ENCODE assay signal across 17 mouse cellular contexts in the genomic region with DNA sequence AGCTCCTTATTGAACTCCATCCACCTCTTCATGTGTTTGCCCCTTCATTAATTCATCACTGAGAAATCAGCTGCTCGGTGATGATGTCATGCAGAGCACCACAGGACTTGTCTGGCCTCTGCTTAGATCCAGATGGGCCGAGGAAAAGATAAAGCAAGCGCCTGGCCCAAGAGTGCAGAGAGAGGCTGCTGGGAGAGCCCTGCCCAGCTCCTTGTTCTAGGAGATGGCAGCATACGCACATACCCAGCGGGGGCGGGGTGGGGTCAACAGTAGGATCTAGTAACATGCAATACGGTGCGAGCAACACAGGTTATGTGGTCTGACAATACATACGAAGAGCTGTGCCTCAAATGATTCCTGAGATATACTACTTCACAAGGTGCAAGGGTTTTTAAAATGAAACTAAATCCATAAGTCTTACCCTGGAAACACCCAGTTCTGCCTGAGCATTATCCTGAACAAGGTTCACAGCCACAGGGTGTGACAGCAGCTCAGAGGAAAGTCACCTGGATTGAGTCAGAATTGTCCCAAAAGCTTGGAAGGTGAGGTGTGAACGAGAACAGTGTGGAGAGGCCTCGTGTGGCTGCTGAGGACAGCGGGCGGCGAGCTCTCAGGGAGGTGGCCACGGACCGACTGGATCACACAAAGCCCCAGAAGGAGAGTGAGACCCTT.
DNase-seq lines count a peak whose midpoint lies in the region; ATAC-seq and TF ChIP-seq lines count a peak whose summit lies in the region.
"Had no signal": no experiment of that assay in that cellular context is flagged by ENCODE, and none has a peak within 500 bp of the region (broad histone marks: within the 10 kb centered on the region; RNA-seq: fewer than 3 reads in every experiment).

No protein-coding gene starts in this region.

- H3K27ac ChIP-seq in gastrocnemius, adult 2 months = peak overlapping the region; percentile 75
- no peak overlapping the region for H3K27ac ChIP-seq in cerebellum, adult 2 months (ENCODE audit: insufficient read depth, low read length)
- H3K27ac ChIP-seq: embryonic facial prominence, embryonic 13.5 days; hindbrain, embryonic 15.5 days; neural tube, embryonic 15.5 days had no signal

- H3K4me1 ChIP-seq in G1E (ENCODE audit: insufficient read depth, low read depth, low read length) = peaks cover 24% of the 10 kb centered on the region
- no peaks in the 10 kb centered on the region for H3K4me1 ChIP-seq in cerebellum, adult 2 months (ENCODE audit: control insufficient read depth, insufficient read depth, low read length)

- no peaks in the 10 kb centered on the region for H3K9me3 ChIP-seq in G1E (replicated peaks)
- H3K9me3 ChIP-seq: embryonic facial prominence, embryonic 13.5 days; hindbrain, embryonic 15.5 days; neural tube, embryonic 15.5 days had no signal

- TF ChIP-seq CTCF in gastrocnemius, adult 2 months (IDR thresholded peaks at IDR 0.05) = no peak
- no peak for TF ChIP-seq CTCF in G1E (IDR thresholded peaks at IDR 0.05; ENCODE audit: low read depth, low read length)
- no peak for TF ChIP-seq CTCF in cerebellum, adult 2 months (IDR thresholded peaks at IDR 0.05; ENCODE audit: borderline replicate concordance, insufficient read depth, low read depth, low read length)

- peak; percentile 40; the same call in 1 of the 2 replicates for ATAC-seq in G1E (ENCODE audit: extremely low read depth, insufficient number of reproducible peaks, low FRiP score, poor library complexity, severe bottlenecking)
- ATAC-seq: midbrain, embryonic 16.5 days had no signal

- no peaks in the 10 kb centered on the region; the same call in 1 of the 2 replicates for H3K27me3 ChIP-seq in G1E (ENCODE audit: insufficient read depth, low read length)
- no peaks in the 10 kb centered on the region for H3K27me3 ChIP-seq in cerebellum, adult 2 months (ENCODE audit: control insufficient read depth, insufficient read depth, low read length)
- H3K27me3 ChIP-seq: embryonic facial prominence, embryonic 13.5 days; hindbrain, embryonic 15.5 days; neural tube, embryonic 15.5 days had no signal

- no peak overlapping the region for H3K4me3 ChIP-seq in gastrocnemius, adult 2 months
- H3K4me3 ChIP-seq in G1E (ENCODE audit: low read depth, low read length) = no peak overlapping the region
- no peak overlapping the region for H3K4me3 ChIP-seq in cerebellum, adult 2 months (replicated peaks; ENCODE audit: insufficient read depth, low read depth, low read length)
- H3K4me3 ChIP-seq: embryonic facial prominence, embryonic 13.5 days; hindbrain, embryonic 15.5 days; neural tube, embryonic 15.5 days had no signal

- intact Hi-C loops in gastrocnemius, adult 2 months (cut with DNase I) = no loop called here

- no peaks in the 10 kb centered on the region for H3K36me3 ChIP-seq in G1E (replicated peaks)
- H3K36me3 ChIP-seq: embryonic facial prominence, embryonic 13.5 days; hindbrain, embryonic 15.5 days; neural tube, embryonic 15.5 days had no signal

- 46% methylated on average over 16 of the region's 16 CpGs for WGBS in large intestine, adult 2 months
- WGBS in cerebellum, adult 2 months = 85% methylated on average over 16 of the region's 16 CpGs

- no peak for TF ChIP-seq POLR2A in cerebellum, adult 2 months (IDR thresholded peaks at IDR 0.05; ENCODE audit: borderline replicate concordance, insufficient read depth, low read length)

- DNase-seq in gastrocnemius, adult 2 months = no peak
- no peak for DNase-seq in gastrocnemius, adult 8-10 months (ENCODE audit: low spot score in 2 of 2)
- DNase-seq in G1E (ENCODE audit: low spot score) (no peak), MN1 (ENCODE audit: low spot score) (peak; percentile 61)
- peak; percentile 54 for DNase-seq in large intestine, adult 2 months (ENCODE audit: low read depth, low spot score)
- DNase-seq in adrenal gland, postnatal 10 days = no peak
- no peak for DNase-seq in cerebellum, adult 2 months
- DNase-seq: cerebellum, adult 8-10 months; gastrocnemius, postnatal 36 days; heart, postnatal 14 days; kidney, adult 2 months; kidney, postnatal 10 days; left cerebral cortex, postnatal 4 days had no signal

Comparison
In these comparisons a context has a peak if more than half of its experiments do, and no peak if none do; other contexts are left out.
1. DNase-seq: peak in MN1 (single experiment) and large intestine, adult 2 months (single experiment); none in gastrocnemius, adult 2 months (single experiment), gastrocnemius, adult 8-10 months (0 of 2), G1E (single experiment), adrenal gland, postnatal 10 days (single experiment) and cerebellum, adult 2 months (0 of 2).